Mouse (Mus musculus) lung, embryonic 16.5 days (tissue): ENCODE data around the gene Purb. TPM values are rescaled to one million over a fixed set of nuclear protein-coding genes. Genes with fewer than 3 reads are reported as not detected.
A peak's percentile ranks its signal among the peaks of the same experiment; 100 is the strongest.
"Not testable (repeated sequence)": the region's sequence is repeated elsewhere in the genome, so short reads cannot be mapped to it uniquely, and the experiment has no call there.

ENCODE experiments used
- ATAC-seq: fragments of 200-750 bp; cut with Nextera tagmentation; 2 replicates; pipeline ENCODE4 v1.8.0; 2017; ENCODE audit warnings: low read depth, mild to moderate bottlenecking, moderate library complexity
- H3K27ac ChIP-seq: fragments of 300-500 bp; sonication (generic); 2 replicates; pipeline ENCODE4 v1.5.1; 2014; ENCODE audit warnings: mild to moderate bottlenecking, control low read depth, low read length
- H3K27me3 ChIP-seq: fragments of 300-500 bp; sonication (generic); 2 replicates; pipeline ENCODE4 v1.6.1; 2014; ENCODE audit warnings: low read depth, low read length, mixed read lengths; ENCODE audit not compliant: control insufficient read depth, insufficient read depth
- H3K36me3 ChIP-seq: fragments of 300-500 bp; sonication (generic); 2 replicates; pipeline ENCODE4 v1.6.1; 2014; ENCODE audit warnings: low read length; ENCODE audit not compliant: control insufficient read depth, insufficient read depth
- H3K4me1 ChIP-seq: fragments of 300-500 bp; sonication (generic); replicated peaks from 2 replicates; pipeline ENCODE4 v1.6.1; 2014; ENCODE audit warnings: low read length, mixed read lengths; ENCODE audit not compliant: control insufficient read depth, insufficient read depth
- H3K4me2 ChIP-seq: fragments of 300-500 bp; sonication (generic); 2 replicates; pipeline ENCODE4 v1.6.1; 2014; ENCODE audit warnings: low read depth, low read length, control low read depth
- H3K4me3 ChIP-seq: fragments of 300-500 bp; sonication (generic); 2 replicates; pipeline ENCODE4 v1.5.1; 2014; ENCODE audit warnings: mild to moderate bottlenecking, low read length, control low read depth
- H3K9ac ChIP-seq: fragments of 300-500 bp; sonication (generic); 2 replicates; pipeline ENCODE4 v1.6.1; 2014; ENCODE audit warnings: low read length, control low read depth
- H3K9me3 ChIP-seq: fragments of 300-500 bp; sonication (generic); 2 replicates; pipeline ENCODE4 v1.6.1; 2016; ENCODE audit warnings: low read length; ENCODE audit not compliant: control insufficient read depth
- WGBS: fragments of 180-500 bp; shearing (Covaris S2); extraction: QIAGEN DNeasy Blood & Tissue Kit; methylation state at CpG from one replicate; pipeline ENCODE4 v1.1.7; 2014; 5-methylcytosine and 5-hydroxymethylcytosine counted together
- polyA plus RNA-seq: library from polyadenylated mRNA; unstranded; fragments of >200 nt; fragmentation: Nextera tagmentation; extraction: Ambion mirVana; gene quantifications from 2 replicates; pipeline ENCODE4 v1.2.1, GENCODE M21; 2015

Purb gene
- polyA plus RNA-seq, 1 experiment from 2014 or later: 32.6 TPM

DNA sequence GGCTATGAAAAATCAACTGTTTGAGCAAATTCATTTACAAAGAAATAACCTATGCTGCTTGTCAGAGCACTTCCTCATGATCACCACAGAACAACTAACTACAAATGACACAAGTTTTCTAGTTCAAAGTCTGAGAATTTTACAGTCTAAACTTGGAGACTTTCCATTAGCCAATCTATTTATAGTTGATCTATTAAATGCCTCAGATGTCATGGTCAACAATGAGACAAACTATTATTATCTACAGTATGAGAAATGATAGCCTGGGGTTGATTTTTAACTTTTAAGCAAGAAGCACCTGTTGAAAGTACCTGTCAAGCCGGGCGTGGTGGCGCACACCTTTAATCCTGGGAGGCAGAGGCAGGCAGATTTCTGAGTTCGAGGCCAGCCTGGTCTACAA, 33.2 kb downstream of the Purb start:
- Histone ChIP-seq H3K9ac (no peak overlapping the region), H3K4me2 (peak overlapping the region; percentile 68; the same call in 1 of the 2 replicates), H3K9me3 (no peaks in the 10 kb centered on the region), H3K27ac (no peak overlapping the region), H3K36me3 (peaks cover 13% of the 10 kb centered on the region), H3K27me3 (no peaks in the 10 kb centered on the region), H3K4me1 (peaks cover 8% of the 10 kb centered on the region; the same call in 1 of the 2 replicates), H3K4me3 (no peak overlapping the region)
- ATAC-seq: no peak
- WGBS: 94% methylated on average over 4 of the region's 4 CpGs

DNA sequence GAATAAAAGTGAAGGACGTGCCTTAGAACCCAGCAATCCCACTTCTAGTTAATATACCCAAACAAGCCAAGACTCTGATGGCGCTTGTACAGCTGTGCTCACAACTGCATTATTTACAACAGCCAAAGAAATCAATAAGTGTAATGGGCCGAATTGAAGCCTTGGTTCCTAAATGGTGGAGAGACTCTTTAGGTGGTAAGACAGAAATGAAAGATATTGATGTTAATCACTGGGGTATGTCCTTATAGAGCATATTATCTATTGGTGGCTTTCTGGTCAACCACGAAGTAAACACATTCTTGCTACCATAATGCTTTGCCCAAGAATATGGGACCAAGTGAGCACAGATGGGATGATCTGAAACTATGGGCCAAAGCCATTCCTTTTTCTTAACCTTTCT, 35.5 kb downstream of the Purb start:
- no peak for ATAC-seq
- H3K27me3 ChIP-seq: no peaks in the 10 kb centered on the region
- 93% methylated on average over 4 of the region's 4 CpGs for WGBS
- H3K4me3 ChIP-seq: no peak overlapping the region
- H3K27ac ChIP-seq: no peak overlapping the region
- no peaks in the 10 kb centered on the region for H3K9me3 ChIP-seq
- no peak overlapping the region for H3K4me2 ChIP-seq
- H3K9ac ChIP-seq: no peak overlapping the region
- peaks cover 8% of the 10 kb centered on the region; the same call in 1 of the 2 replicates for H3K4me1 ChIP-seq
- peaks cover 22% of the 10 kb centered on the region for H3K36me3 ChIP-seq

DNA sequence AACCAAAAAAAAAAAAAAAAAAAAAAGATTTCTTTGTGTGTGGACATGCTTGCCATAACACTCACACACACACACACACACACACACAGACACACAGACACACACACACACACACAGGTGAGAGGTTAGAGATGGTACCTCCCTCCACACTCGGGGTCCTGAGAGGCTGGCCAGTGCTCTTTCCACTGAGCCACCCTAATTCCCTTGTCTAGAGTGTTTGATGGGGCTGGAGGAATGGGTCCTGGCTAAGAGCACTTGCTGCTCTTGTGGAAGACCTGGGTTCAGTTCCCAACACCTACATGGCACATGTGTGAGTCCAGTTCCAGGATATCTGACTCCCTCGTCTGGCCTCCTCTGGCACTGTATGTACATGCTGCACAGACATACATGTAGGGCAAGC, 38.0 kb downstream of the Purb start:
- no peak overlapping the region for H3K27ac ChIP-seq
- WGBS: 86% methylated on average over 2 of the region's 2 CpGs
- H3K4me3 ChIP-seq: no peak overlapping the region
- no peaks in the 10 kb centered on the region for H3K9me3 ChIP-seq
- ATAC-seq: no peak
- H3K4me2 ChIP-seq: no peak overlapping the region
- H3K27me3 ChIP-seq: no peaks in the 10 kb centered on the region
- H3K4me1 ChIP-seq: 0 out of 2 replicates have a peak, but pooled peaks cover under 1% of the 10 kb centered on the region
- peaks cover 31% of the 10 kb centered on the region for H3K36me3 ChIP-seq
- H3K9ac ChIP-seq: no peak overlapping the region

DNA sequence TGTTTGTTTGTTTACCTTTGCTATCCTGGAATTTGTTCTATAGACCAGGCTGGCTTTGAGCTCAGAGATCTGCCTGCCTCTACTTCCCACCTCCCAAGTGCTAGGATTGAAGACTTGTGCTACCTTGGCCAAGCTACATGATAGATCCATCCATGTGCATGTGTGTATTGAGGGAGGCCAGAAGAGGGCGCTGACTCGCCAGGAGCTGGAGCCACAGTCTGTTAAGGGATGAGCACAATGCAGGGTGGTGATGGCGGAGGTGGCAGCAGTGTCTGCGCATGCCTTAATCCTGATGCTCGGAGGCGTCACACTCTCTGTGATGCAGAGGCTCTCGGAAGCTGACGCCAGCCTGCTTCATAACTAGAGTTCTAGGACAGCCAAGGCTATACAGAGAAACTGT, 39.3 kb downstream of the Purb start:
- Histone ChIP-seq H3K27me3 (no peaks in the 10 kb centered on the region), H3K9me3 (no peaks in the 10 kb centered on the region), H3K27ac (no peak overlapping the region), H3K4me3 (no peak overlapping the region), H3K9ac (no peak overlapping the region), H3K36me3 (peaks cover 33% of the 10 kb centered on the region), H3K4me1 (no peaks in the 10 kb centered on the region), H3K4me2 (no peak overlapping the region)
- peak; percentile 47; the same call in 1 of the 2 replicates for ATAC-seq
- 73% methylated on average over 8 of the region's 8 CpGs for WGBS

DNA sequence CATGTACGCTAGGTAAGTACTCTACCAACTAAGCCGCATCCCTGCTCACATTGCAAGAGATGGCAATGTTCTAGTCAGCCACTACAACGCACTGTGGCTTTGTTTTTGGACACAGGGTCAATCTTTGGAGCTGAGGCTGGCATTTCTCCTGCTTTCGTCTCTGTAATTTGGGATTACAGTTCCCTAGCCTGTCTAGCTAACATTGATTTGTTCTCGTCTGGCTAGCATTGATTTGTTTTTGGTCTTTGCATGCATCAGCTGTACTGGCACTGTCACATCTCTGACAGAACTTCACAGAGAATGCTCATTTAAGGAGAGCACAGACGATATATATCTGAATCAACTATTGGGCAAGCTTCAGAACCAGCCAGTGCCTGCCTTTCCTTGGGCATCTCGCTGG, 45.5 kb downstream of the Purb start:
- H3K9me3 ChIP-seq: no peaks in the 10 kb centered on the region
- ATAC-seq: no peak
- H3K4me1 ChIP-seq: no peaks in the 10 kb centered on the region
- 92% methylated on average over 7 of the region's 7 CpGs for WGBS
- no peak overlapping the region for H3K27ac ChIP-seq
- H3K36me3 ChIP-seq: peaks cover 47% of the 10 kb centered on the region
- H3K4me3 ChIP-seq: no peak overlapping the region
- H3K27me3 ChIP-seq: no peaks in the 10 kb centered on the region
- H3K9ac ChIP-seq: no peak overlapping the region
- no peak overlapping the region for H3K4me2 ChIP-seq

DNA sequence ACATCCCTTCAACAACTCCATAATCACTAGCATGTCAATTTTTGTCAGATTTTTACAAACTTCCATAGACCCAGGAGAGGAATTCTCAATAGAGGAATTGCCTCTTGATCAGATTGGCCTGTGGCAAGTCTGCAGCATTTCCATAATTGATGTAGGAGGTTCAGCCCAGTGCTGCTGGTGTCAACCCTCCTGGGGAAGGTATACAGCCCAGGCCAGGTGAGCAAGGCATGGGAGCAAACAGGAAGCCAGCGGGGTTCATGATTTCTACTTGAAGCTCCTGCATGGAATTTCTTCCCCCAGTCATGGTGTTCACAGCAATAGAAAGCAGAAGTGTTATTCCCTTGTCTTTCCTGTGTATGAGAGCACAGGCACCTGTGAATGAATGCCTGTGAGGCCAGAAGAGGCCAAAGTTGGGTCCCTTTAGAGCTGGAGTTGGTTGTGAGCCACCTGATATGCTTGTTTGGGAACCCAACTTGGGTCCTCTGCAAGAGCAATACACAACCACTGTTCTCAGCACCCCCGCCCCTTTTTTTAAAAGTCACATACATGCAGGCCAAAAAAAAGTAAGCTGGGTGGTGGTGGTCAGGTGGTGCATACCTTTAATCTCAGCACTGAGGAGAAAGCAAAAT, 54.9 kb downstream of the Purb start:
- Histone ChIP-seq H3K9ac (no peak overlapping the region), H3K4me3 (no peak overlapping the region), H3K9me3 (no peaks in the 10 kb centered on the region), H3K36me3 (peaks cover 34% of the 10 kb centered on the region), H3K27me3 (no peaks in the 10 kb centered on the region), H3K4me1 (peaks cover 6% of the 10 kb centered on the region), H3K4me2 (no peak overlapping the region), H3K27ac (no peak overlapping the region)
- 69% methylated on average over 2 of the region's 2 CpGs for WGBS
- no peak for ATAC-seq

DNA sequence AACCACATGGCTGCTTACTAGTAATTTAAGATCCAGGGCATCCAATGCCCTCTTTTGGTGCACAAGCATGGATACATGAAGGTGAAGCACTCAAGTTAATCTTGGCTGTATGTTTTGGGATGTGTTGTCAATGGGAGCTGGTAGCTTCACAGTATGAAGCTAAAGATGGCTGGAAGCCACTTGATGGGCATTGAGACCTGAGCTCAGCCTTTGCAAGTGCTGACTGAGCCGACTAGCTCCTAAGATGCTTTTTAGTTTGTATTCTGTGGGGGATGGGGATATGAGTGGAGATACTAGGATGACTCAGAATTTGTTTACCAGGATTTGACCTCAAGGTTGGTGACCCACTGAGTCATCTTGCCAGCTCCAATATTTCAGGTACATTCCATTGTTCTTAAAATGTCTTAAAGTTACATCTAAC, 55.4 kb downstream of the Purb start:
- Histone ChIP-seq H3K4me2 (no peak overlapping the region), H3K36me3 (peaks cover 31% of the 10 kb centered on the region), H3K4me1 (peaks cover 6% of the 10 kb centered on the region), H3K9ac (no peak overlapping the region), H3K27ac (no peak overlapping the region), H3K9me3 (no peaks in the 10 kb centered on the region), H3K27me3 (no peaks in the 10 kb centered on the region), H3K4me3 (no peak overlapping the region)
- WGBS: 8% methylated on average over 1 of the region's 1 CpGs
- ATAC-seq: no peak

DNA sequence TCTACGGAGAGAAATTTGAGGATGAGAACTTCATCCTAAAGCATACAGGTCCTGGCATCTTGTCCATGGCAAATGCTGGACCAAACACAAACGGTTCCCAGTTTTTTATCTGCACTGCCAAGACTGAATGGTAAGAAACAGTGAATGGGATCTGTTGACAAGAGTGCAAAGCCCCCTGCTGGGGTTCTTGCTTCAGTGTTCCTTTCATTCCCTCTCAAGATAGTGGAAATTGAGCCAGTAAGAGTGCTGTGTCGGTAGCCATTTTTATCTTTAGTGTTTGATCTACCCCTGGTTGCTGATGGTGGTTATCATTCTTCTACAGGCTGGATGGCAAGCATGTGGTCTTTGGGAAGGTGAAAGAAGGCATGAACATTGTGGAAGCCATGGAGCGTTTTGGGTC, 56.6 kb downstream of the Purb start:
- not testable (repeated sequence) for H3K27ac ChIP-seq, H3K27me3 ChIP-seq, H3K9ac ChIP-seq, ATAC-seq, H3K4me2 ChIP-seq, H3K4me3 ChIP-seq, H3K9me3 ChIP-seq
- Histone ChIP-seq H3K36me3 (peaks cover 25% of the 10 kb centered on the region), H3K4me1 (peaks cover 15% of the 10 kb centered on the region)
- 62% methylated on average over 4 of the region's 4 CpGs for WGBS

DNA sequence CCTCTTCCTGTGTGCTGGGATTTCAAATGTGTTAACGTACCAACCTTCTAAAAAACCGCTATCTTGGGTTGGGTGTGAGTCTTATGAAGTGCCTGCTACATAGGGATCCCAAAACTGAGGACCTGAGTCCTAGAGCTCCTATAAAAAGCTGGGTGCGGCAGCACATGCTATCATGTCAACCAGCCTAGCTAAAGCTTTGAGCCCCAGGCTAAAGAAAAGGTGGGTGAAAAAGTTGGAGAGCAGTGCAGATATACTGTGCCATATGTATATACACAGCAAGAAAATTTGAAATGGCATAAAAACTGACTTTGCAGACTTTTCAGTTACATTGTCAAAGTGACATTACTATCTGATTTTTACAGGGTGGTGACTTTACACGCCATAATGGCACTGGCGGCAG, 57.0 kb downstream of the Purb start:
- no peaks in the 10 kb centered on the region for H3K9me3 ChIP-seq
- ATAC-seq: no peak
- H3K27ac ChIP-seq: no peak overlapping the region
- peaks cover 15% of the 10 kb centered on the region for H3K4me1 ChIP-seq
- H3K27me3 ChIP-seq: no peaks in the 10 kb centered on the region
- H3K4me2 ChIP-seq: no peak overlapping the region; the same call in 1 of the 2 replicates
- H3K4me3 ChIP-seq: no peak overlapping the region
- peaks cover 25% of the 10 kb centered on the region for H3K36me3 ChIP-seq
- H3K9ac ChIP-seq: no peak overlapping the region
- WGBS: 72% methylated on average over 5 of the region's 5 CpGs
